Mouse (Mus musculus) heart, adult 2 months (tissue): ENCODE data around the gene Rnf25.
A peak's percentile ranks its signal among the peaks of the same experiment; 100 is the strongest.

ENCODE experiments used
- CTCF ChIP-seq: fragments of 200-600 bp; IDR thresholded peaks from 2 replicates; pipeline ENCODE4 v1.8.1; 2022; ENCODE audit warnings: antibody characterized with exemption, mild to moderate bottlenecking, moderate library complexity
- POLR2A ChIP-seq: fragments of 200-500 bp; IDR thresholded peaks from 2 replicates; pipeline ENCODE4 v1.6.1; 2011; ENCODE audit warnings: mild to moderate bottlenecking, low read depth, low read length, control low read depth; ENCODE audit not compliant: insufficient read depth

DNA sequence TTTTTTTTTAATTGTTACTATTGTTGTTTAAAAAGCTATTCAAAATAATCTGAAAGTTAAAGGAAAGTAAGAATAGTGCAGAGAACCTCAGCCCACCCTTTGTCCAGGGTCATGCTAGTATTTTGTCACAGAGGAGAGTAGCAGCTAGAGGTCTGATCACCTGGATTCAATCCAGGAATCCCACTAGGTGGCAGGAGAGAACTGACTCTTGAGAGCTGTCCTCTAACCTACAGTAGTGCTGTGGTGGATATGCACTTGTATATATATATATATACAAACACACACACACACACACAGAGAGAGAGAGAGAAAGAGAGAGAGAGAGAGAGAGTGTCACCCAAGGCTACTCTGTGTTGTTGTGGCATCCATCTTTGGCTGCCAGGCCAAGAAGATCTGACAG lies 42.7 kb upstream of the Rnf25 start:
- TF ChIP-seq POLR2A = no peak
- TF ChIP-seq CTCF = peak; percentile 60
